8 mouse cellular contexts compared by ENCODE assay signal in genomic region chr10:121586675-121587370, GRCm38 (mm10). TPM values are rescaled to one million over a fixed set of nuclear protein-coding genes. Genes with fewer than 3 reads are reported as not detected.
DNase-seq lines count a peak whose midpoint lies in the region; ATAC-seq and TF ChIP-seq lines count a peak whose summit lies in the region.

Gene Tbk1, minus strand, starts transcription at chr10:121586787.

- peaks cover 3% of the 10 kb centered on the region; the same call in 1 of the 2 replicates for H3K4me1 ChIP-seq in bone marrow, adult 2 months (ENCODE audit: control insufficient read depth, insufficient read depth, low read length)
- peaks cover 11% of the 10 kb centered on the region for H3K4me1 ChIP-seq in embryonic facial prominence, embryonic 15.5 days
- H3K4me1 ChIP-seq in kidney, embryonic 15.5 days = peaks cover 17% of the 10 kb centered on the region

- DNase-seq in 416B (ENCODE audit: low read depth) = peak; percentile 88
- DNase-seq in heart, adult 9 months (ENCODE audit: low spot score in 2 of 2) = peak; percentile 93 to 97
- DNase-seq in liver = peak; percentile 95
- DNase-seq in spleen, postnatal 4 days (ENCODE audit: low spot score in 2 of 2) = peak; percentile 92 to 97

- under 1% methylated on average over 58 of the region's 58 CpGs for WGBS in bone marrow, adult 2 months
- WGBS in embryonic facial prominence, embryonic 15.5 days = under 1% methylated on average over 58 of the region's 58 CpGs
- WGBS in kidney, embryonic 15.5 days = under 1% methylated on average over 58 of the region's 58 CpGs

- H3K4me2 ChIP-seq in embryonic facial prominence, embryonic 15.5 days (replicated peaks) = peak within 1 kb of the TSS; percentile 56
- H3K4me2 ChIP-seq in kidney, embryonic 15.5 days = peak within 1 kb of the TSS; percentile 65

- peak within 1 kb of the TSS; percentile 92 for H3K9ac ChIP-seq in embryonic facial prominence, embryonic 15.5 days
- peak within 1 kb of the TSS; percentile 87 for H3K9ac ChIP-seq in kidney, embryonic 15.5 days

- H3K36me3 ChIP-seq in embryonic facial prominence, embryonic 15.5 days = peaks cover 42% of the 10 kb centered on the region
- peaks cover 54% of the 10 kb centered on the region for H3K36me3 ChIP-seq in kidney, embryonic 15.5 days

- ATAC-seq in embryonic facial prominence, embryonic 15.5 days (ENCODE audit: insufficient number of reproducible peaks, low FRiP score, low TSS enrichment, low read depth) = peak; percentile 97
- peak; percentile 98 for ATAC-seq in kidney, embryonic 15.5 days (replicated peaks; ENCODE audit: low FRiP score)
- peak; percentile 44 for ATAC-seq in monocyte, adult 5-6 weeks (replicated peaks; ENCODE audit: insufficient number of reproducible peaks, low FRiP score, low TSS enrichment, poor library complexity, severe bottlenecking)

- peak within 1 kb of the TSS; percentile 87 for H3K4me3 ChIP-seq in bone marrow, adult 2 months (replicated peaks; ENCODE audit: control insufficient read depth, low read depth, low read length)
- H3K4me3 ChIP-seq in embryonic facial prominence, embryonic 15.5 days (replicated peaks) = peak within 1 kb of the TSS; percentile 84
- H3K4me3 ChIP-seq in kidney, embryonic 15.5 days (replicated peaks) = peak within 1 kb of the TSS; percentile 89

- TF ChIP-seq CTCF in bone marrow, adult 2 months (IDR thresholded peaks at IDR 0.05; ENCODE audit: control insufficient read depth, insufficient read depth, low read length) = no peak

- peak within 1 kb of the TSS; percentile 95 for H3K27ac ChIP-seq in bone marrow, adult 2 months (ENCODE audit: control insufficient read depth, insufficient read depth, low read depth, low read length, poor library complexity)
- H3K27ac ChIP-seq in embryonic facial prominence, embryonic 15.5 days (replicated peaks) = peak within 1 kb of the TSS; percentile 87
- peak within 1 kb of the TSS; percentile 85 for H3K27ac ChIP-seq in kidney, embryonic 15.5 days

- H3K9me3 ChIP-seq in embryonic facial prominence, embryonic 15.5 days (replicated peaks) = no peaks in the 10 kb centered on the region
- H3K9me3 ChIP-seq in kidney, embryonic 15.5 days (replicated peaks) = no peaks in the 10 kb centered on the region

- TF ChIP-seq POLR2A in bone marrow, adult 2 months (IDR thresholded peaks at IDR 0.05; ENCODE audit: borderline replicate concordance, control insufficient read depth, low read depth, low read length) = peak; percentile 78; the same call in 1 of the 2 replicates

- no peaks in the 10 kb centered on the region for H3K27me3 ChIP-seq in embryonic facial prominence, embryonic 15.5 days
- no peaks in the 10 kb centered on the region for H3K27me3 ChIP-seq in kidney, embryonic 15.5 days

RNA-seq across cellular contexts. Expression of gene Tbk1, which starts in this region (rescaled TPM):
- 11.2 and 31.3 TPM in 2 replicates for polyA plus RNA-seq in bone marrow, adult 2 months (2011; ENCODE audit: insufficient read depth, insufficient read length, low replicate concordance, missing spikeins)
- 28.6 and 34.5 TPM in 2 replicates for polyA plus RNA-seq in embryonic facial prominence, embryonic 15.5 days (2015; fragmentation: Nextera tagmentation; extraction: Ambion mirVana)
- 31.2 and 31.8 TPM in 2 replicates for polyA plus RNA-seq in kidney, embryonic 15.5 days (2015; fragmentation: Nextera tagmentation; extraction: Ambion mirVana)
- total RNA-seq in monocyte, adult 5-6 weeks (2017) = 135 to 157 TPM (median 139 TPM) in 3 replicates

Comparison
In these comparisons a context has a peak if more than half of its experiments do, and no peak if none do; other contexts are left out.
1. Peak in every context shown above with its lines: DNase-seq, ATAC-seq, H3K4me3 ChIP-seq and H3K27ac ChIP-seq.
2. ATAC-seq: peak in every context shown above with its lines; median percentile 98 in kidney, embryonic 15.5 days; 97 in embryonic facial prominence, embryonic 15.5 days; 44 in monocyte, adult 5-6 weeks.